Mouse (Mus musculus) stomach, postnatal 0 days (tissue): ENCODE results near the gene Atcay. TPM values are rescaled to one million over a fixed set of nuclear protein-coding genes. Genes with fewer than 3 reads are reported as not detected.

Experiments used
- ATAC-seq: fragments of 200-750 bp; cut with Nextera tagmentation; 2 replicates; pipeline ENCODE4 v1.8.0; 2017; ENCODE audit not compliant: low FRiP score, low TSS enrichment
- DNase-seq: peaks from one replicate; pipeline ENCODE4 v3.0.0-alpha.2; 2016; ENCODE audit warnings: low spot score
- H3K27ac ChIP-seq: fragments of 300-500 bp; sonication (generic); replicated peaks from 2 replicates; pipeline ENCODE4 v1.5.1; 2014; ENCODE audit warnings: mild to moderate bottlenecking, control low read depth
- H3K27me3 ChIP-seq: fragments of 300-500 bp; sonication (generic); 2 replicates; pipeline ENCODE4 v1.6.1; 2014; ENCODE audit warnings: low read length; ENCODE audit not compliant: control insufficient read depth, insufficient read depth
- H3K36me3 ChIP-seq: fragments of 300-500 bp; sonication (generic); 2 replicates; pipeline ENCODE4 v1.6.1; 2014; ENCODE audit warnings: low read length, mixed read lengths; ENCODE audit not compliant: control insufficient read depth, insufficient read depth
- H3K4me1 ChIP-seq: fragments of 300-500 bp; sonication (generic); replicated peaks from 2 replicates; pipeline ENCODE4 v1.6.1; 2014; ENCODE audit warnings: antibody characterized with exemption; ENCODE audit not compliant: control insufficient read depth, insufficient read depth
- H3K4me2 ChIP-seq: fragments of 300-500 bp; sonication (generic); replicated peaks from 2 replicates; pipeline ENCODE4 v1.6.1; 2014; ENCODE audit warnings: low read depth, mild to moderate bottlenecking, control low read depth, moderate library complexity
- H3K4me3 ChIP-seq: fragments of 300-500 bp; sonication (generic); 2 replicates; pipeline ENCODE4 v1.5.1; 2014; ENCODE audit warnings: low read depth, low read length, control low read depth
- H3K9ac ChIP-seq: fragments of 300-500 bp; sonication (generic); 2 replicates; pipeline ENCODE4 v1.6.1; 2014; ENCODE audit warnings: mild to moderate bottlenecking, low read length, control low read depth, mixed read lengths
- H3K9me3 ChIP-seq: fragments of 300-500 bp; sonication (generic); 2 replicates; pipeline ENCODE4 v1.6.1; 2016; ENCODE audit warnings: low read length; ENCODE audit not compliant: control insufficient read depth
- CTCF ChIP-seq: IDR thresholded peaks from 2 replicates; pipeline ENCODE4 v1.5.1; 2016; ENCODE audit warnings: antibody characterized with exemption, low read depth, mild to moderate bottlenecking, moderate library complexity
- EP300 ChIP-seq: optimal IDR thresholded peaks from 2 replicates; pipeline ENCODE3; 2016; ENCODE audit warnings: antibody characterized with exemption
- WGBS: fragments of 180-500 bp; shearing (Covaris S2); extraction: QIAGEN DNeasy Blood & Tissue Kit; methylation state at CpG from one replicate; pipeline ENCODE4 v1.1.7; 2014; 5-methylcytosine and 5-hydroxymethylcytosine counted together
- polyA plus RNA-seq: library from polyadenylated mRNA; unstranded; fragments of >200 nt; fragmentation: Nextera tagmentation; extraction: Ambion mirVana; gene quantifications from 2 replicates; pipeline ENCODE4 v1.2.1, GENCODE M21; 2015

The Atcay gene
- polyA plus RNA-seq, 1 experiment from 2014 or later = 0.91 TPM

GRCm38 (mm10) chr10:81247804-81248203, 17.2 kb upstream of the Atcay start:
- no peaks in the 10 kb centered on the region; the same call in 1 of the 2 replicates for H3K36me3 ChIP-seq
- no peak overlapping the region for H3K4me3 ChIP-seq
- no peaks in the 10 kb centered on the region; the same call in 1 of the 2 replicates for H3K27me3 ChIP-seq
- 0 out of 2 replicates have a peak, but pooled peaks cover under 1% of the 10 kb centered on the region for H3K4me1 ChIP-seq
- no peak overlapping the region for H3K27ac ChIP-seq
- WGBS = 71% methylated on average over 2 of the region's 2 CpGs
- DNase-seq = peak; percentile 56
- no peak overlapping the region for H3K4me2 ChIP-seq
- no peak overlapping the region for H3K9ac ChIP-seq
- ATAC-seq = 0 out of 2 replicates have a peak, but pooled peaks have one; percentile 36
- no peaks in the 10 kb centered on the region for H3K9me3 ChIP-seq
- TF ChIP-seq EP300 = no peak
- TF ChIP-seq CTCF = no peak

- H3K36me3 ChIP-seq = no peaks in the 10 kb centered on the region
- no peak overlapping the region for H3K27ac ChIP-seq
- no peaks in the 10 kb centered on the region for H3K27me3 ChIP-seq
- ATAC-seq (no peak), DNase-seq (no peak)
- no peak overlapping the region for H3K9ac ChIP-seq
- TF ChIP-seq CTCF (no peak), EP300 (no peak)
- 82% methylated on average over 6 of the region's 6 CpGs for WGBS
- no peaks in the 10 kb centered on the region for H3K4me1 ChIP-seq
- no peak overlapping the region for H3K4me3 ChIP-seq
- no peak overlapping the region for H3K4me2 ChIP-seq
- H3K9me3 ChIP-seq = no peaks in the 10 kb centered on the region
Measured at GRCm38 (mm10) chr10:81245166-81245565, 14.5 kb upstream of the Atcay start.

DNA sequence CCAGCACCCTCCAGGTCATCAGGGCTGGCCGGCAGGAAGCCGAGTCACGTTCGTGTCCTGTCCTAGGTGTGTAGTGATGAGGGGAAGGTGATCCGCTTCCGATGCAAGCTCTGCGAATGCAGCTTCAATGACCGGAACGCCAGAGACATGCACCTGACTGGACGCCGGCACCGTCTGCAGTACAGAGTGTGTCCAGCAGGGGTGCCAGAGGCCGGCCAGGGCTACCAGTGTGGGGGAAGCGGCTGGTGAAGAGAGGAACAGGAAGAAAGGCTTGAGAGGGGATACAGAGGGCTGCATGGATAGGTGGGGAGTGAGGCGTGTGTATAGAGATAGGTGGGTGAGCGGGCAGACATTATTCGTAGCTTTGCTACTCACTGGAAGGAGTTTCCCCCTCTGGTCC, 14.0 kb upstream of the Atcay start:
- peak; percentile 89 for DNase-seq
- no peaks in the 10 kb centered on the region for H3K27me3 ChIP-seq
- H3K4me3 ChIP-seq = no peak overlapping the region
- no peak overlapping the region for H3K4me2 ChIP-seq
- 9% methylated on average over 17 of the region's 17 CpGs for WGBS
- ATAC-seq = peak; percentile 63
- no peak overlapping the region for H3K27ac ChIP-seq
- H3K9ac ChIP-seq = no peak overlapping the region
- no peaks in the 10 kb centered on the region for H3K9me3 ChIP-seq
- no peaks in the 10 kb centered on the region for H3K4me1 ChIP-seq
- no peaks in the 10 kb centered on the region for H3K36me3 ChIP-seq
- TF ChIP-seq CTCF (peak; percentile 95), EP300 (no peak)

DNA sequence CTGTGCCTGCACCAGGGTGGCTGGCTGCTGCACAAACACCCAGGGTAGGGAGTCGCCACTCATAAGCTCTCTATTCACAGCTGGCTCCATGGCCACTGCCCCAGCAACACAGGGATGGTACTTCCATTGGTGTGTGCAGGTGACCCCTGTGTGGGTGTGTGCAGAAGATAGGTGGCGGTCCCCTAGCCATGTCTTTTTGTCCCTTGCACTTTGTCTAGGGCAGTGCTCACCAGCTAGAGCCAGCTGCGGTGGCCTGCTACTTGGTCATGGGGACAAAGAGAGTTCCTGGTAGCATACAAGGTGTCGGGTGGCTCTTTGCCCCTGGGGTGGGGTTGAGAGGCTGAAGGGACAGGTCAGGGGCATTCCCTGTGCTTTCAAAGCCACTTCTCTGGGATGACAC, 13.5 kb upstream of the Atcay start:
- no peaks in the 10 kb centered on the region for H3K9me3 ChIP-seq
- no peaks in the 10 kb centered on the region for H3K36me3 ChIP-seq
- ATAC-seq (peak; percentile 19; the same call in 1 of the 2 replicates), DNase-seq (no peak)
- no peak overlapping the region for H3K4me3 ChIP-seq
- WGBS = 75% methylated on average over 4 of the region's 4 CpGs
- no peak overlapping the region for H3K4me2 ChIP-seq
- H3K27me3 ChIP-seq = no peaks in the 10 kb centered on the region
- no peak overlapping the region for H3K27ac ChIP-seq
- H3K4me1 ChIP-seq = no peaks in the 10 kb centered on the region
- TF ChIP-seq EP300 (no peak), CTCF (no peak)
- H3K9ac ChIP-seq = no peak overlapping the region

DNA sequence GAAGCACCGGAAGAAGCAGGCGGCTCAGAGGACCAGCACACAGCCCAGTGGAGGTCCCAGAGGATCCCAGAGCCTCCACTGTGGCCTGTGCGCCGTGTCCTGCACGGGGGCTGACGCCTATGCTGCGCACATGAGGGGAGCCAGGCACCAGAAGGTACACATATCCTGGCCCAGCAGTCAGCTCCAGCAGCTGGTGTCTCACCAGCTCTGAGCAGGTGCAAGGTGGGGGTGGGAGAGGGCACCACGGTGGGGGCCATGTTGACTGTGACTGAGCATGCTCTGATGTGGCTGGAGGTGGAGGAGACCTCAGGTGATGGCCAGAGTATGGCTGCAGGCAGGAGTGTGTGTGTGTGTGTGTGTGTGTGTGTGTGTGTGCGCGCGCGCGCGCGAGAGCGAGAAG, 11.4 kb upstream of the Atcay start:
- Histone ChIP-seq H3K4me1 (no peaks in the 10 kb centered on the region), H3K36me3 (no peaks in the 10 kb centered on the region), H3K9me3 (no peaks in the 10 kb centered on the region), H3K4me2 (no peak overlapping the region), H3K9ac (no peak overlapping the region), H3K27ac (no peak overlapping the region), H3K27me3 (no peaks in the 10 kb centered on the region), H3K4me3 (no peak overlapping the region)
- TF ChIP-seq EP300 = no peak
- no peak for TF ChIP-seq CTCF
- 93% methylated on average over 16 of the region's 16 CpGs for WGBS
- DNase-seq = no peak
- no peak for ATAC-seq

DNA sequence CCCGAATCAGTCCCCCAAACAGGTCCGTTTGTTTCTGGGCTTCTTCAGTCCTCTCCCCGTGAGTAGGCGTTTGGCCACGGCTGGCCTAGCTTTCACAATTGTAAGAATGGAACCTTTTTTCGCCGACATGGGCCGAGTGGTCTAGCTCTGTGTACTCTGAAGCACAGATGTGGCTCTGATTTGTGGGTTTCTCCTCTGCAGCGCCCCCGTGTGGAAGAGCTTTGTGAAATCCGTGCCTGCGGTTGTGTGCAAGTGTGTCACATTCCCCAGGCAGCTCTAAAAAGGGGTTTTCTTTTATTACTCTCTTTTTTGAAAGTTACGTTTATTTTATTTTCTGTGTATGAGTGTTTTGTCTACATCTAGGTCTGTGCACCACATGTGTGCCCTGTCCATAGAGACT, 10.2 kb upstream of the Atcay start:
- peak; percentile 79 for TF ChIP-seq CTCF
- TF ChIP-seq EP300 = no peak
- no peaks in the 10 kb centered on the region for H3K36me3 ChIP-seq
- H3K27ac ChIP-seq = no peak overlapping the region
- H3K4me2 ChIP-seq = no peak overlapping the region
- 31% methylated on average over 13 of the region's 13 CpGs for WGBS
- no peaks in the 10 kb centered on the region for H3K9me3 ChIP-seq
- no peak overlapping the region for H3K9ac ChIP-seq
- no peak for ATAC-seq
- DNase-seq = peak; percentile 79
- no peaks in the 10 kb centered on the region for H3K4me1 ChIP-seq
- no peak overlapping the region for H3K4me3 ChIP-seq
- no peaks in the 10 kb centered on the region for H3K27me3 ChIP-seq
